Mouse (Mus musculus): ENCODE results near the gene A430005L14Rik.

DNA sequence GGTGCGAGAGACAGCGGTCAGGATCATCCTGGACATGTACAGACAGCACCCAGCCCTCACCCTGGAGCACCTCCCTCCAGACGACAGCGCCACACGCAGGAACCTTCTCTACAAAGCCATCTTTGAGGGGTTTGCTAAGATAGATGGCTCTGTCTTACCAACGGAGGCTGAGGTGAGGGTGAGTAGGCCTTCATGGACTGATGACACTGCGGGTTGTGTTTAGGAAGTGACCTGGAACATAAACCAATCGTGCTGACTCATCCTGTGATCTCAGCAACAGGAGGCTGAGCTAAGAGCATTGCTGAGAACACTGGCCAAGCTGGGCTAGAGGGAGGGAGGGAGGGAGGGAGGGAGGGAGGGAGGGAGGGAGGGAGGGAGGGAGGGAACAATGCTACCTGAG lies 36.5 kb downstream of the A430005L14Rik start:
- no peak for TF ChIP-seq POLR2A (IDR thresholded peaks at IDR 0.05; ENCODE audit: borderline replicate concordance, low read depth, low read length)
- TF ChIP-seq CTCF (IDR thresholded peaks at IDR 0.05; ENCODE audit: low read depth, low read length), result no peak
